Mouse (Mus musculus): ENCODE results near the gene Dtx3.

GRCm38 (mm10) chr10:127180695-127181047 lies 14.9 kb downstream of the Dtx3 start:
- no peak for TF ChIP-seq CTCF (IDR thresholded peaks at IDR 0.05; ENCODE audit: low read depth)
- no peak for TF ChIP-seq EP300 (IDR thresholded peaks at IDR 0.05; ENCODE audit: low read depth)

Measured in heart, postnatal 0 days (tissue).